Mouse (Mus musculus) c-Kit-negative CD71-positive TER-119-positive erythroid progenitor cells, embryonic 14.5 days (primary cell): ENCODE data around the gene Cd164l2.

Experiments
- DNase-seq: peaks from one replicate; pipeline ENCODE4 v3.0.0-alpha.2; 2013; ENCODE audit warnings: low read depth, low spot score

Gene Cd164l2

GRCm38 (mm10) chr4:133255392-133255791, 43.5 kb downstream of the Cd164l2 start:
- no peak for DNase-seq

DNA sequence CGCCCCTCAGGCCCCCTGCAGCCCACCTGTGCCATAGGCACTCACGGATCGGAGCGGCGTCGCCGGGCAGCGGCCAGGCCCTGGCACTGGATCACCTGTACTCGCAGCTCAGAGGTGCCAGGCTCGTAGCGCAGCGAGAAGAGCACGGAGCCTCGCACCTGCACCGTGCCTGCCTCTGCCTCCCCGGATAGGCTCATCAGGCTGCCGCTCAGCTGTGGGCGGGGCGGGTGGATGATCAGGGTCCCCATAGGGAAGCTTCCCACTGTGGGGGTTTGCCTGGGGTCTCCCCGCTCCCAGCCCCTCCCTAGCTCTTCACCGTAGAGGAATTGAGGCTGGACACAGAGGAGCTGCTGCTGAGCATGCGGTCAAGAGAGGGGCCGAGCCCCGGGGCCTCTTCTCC, 44.9 kb downstream of the Cd164l2 start:
- DNase-seq, result no peak

DNA sequence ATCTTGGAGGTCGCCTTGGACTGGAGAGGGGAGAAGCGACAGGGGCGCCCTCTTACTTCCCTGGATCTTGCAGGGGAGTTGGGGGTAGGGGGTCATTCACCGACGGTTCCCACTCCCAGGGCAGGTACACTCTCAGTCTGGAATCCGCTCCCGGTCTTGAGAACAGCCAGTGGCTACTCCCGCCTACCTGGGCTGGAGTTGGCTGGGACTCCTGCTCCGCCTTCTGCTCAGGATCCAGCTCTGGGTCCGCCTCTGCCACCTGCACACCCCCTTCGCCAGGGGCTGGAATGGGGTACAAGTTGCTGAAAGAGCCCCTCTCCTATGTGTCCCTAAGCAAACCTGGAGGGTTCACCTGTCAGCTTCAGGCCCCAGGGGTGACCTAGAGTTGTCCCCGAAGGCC, 45.3 kb downstream of the Cd164l2 start:
- DNase-seq, result no peak

- no peak for DNase-seq
Measured at GRCm38 (mm10) chr4:133257798-133258408, 46.0 kb downstream of the Cd164l2 start.

GRCm38 (mm10) chr4:133261641-133262374, 49.9 kb downstream of the Cd164l2 start:
- no peak for DNase-seq

GRCm38 (mm10) chr4:133262375-133262765, 50.4 kb downstream of the Cd164l2 start:
- DNase-seq, result no peak

GRCm38 (mm10) chr4:133262882-133263281, 51.0 kb downstream of the Cd164l2 start, which contains the start of gene Sytl1:
TSS of gene Sytl1 (minus strand) at chr4:133263113.
- DNase-seq, result no peak

DNA sequence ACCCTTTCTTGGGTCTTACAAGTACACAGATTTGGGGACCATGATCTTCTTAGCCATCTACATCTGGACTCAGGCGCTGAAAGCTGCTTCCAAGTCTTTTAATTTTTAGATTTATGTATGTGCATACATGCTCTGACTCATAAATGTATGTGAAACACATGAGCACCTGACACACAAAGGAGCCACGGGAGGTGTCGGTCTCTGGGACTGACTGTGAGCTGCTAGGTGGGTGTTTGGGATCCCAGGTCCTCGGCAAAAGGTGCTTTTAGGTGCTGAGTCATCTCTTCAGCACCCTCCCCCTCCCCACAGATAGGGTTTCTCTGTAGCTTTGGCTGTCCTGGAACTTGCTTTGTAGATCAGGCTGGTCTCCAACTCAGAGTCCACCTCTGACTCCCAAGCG, 51.8 kb downstream of the Cd164l2 start:
- no peak for DNase-seq

GRCm38 (mm10) chr4:133264559-133264958, 52.6 kb downstream of the Cd164l2 start:
- DNase-seq, result no peak

GRCm38 (mm10) chr4:133265297-133265696, 53.4 kb downstream of the Cd164l2 start:
- no peak for DNase-seq

DNA sequence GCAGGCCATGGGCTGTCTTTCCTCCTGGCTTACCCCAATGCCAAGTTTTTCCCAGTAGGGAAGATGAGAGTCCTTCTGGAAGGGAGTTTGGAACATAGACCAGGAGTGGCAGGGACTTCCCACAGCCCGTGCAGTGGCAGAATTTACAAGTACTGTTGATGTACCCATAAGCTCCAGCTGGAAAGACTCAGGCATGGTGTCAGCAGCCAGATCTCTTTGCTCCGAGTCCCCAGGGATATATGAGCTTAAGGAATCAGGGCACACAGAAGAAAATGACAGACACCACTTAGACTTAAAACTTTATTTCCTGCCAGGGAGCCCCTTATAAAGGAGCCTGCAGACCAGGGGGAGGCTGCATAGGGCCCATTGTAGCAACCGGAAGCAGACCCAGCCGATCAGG, 53.8 kb downstream of the Cd164l2 start:
- no peak for DNase-seq

GRCm38 (mm10) chr4:133266248-133266880, 54.4 kb downstream of the Cd164l2 start:
- DNase-seq, result no peak

GRCm38 (mm10) chr4:133268931-133269330, 57.0 kb downstream of the Cd164l2 start:
- DNase-seq, result no peak

GRCm38 (mm10) chr4:133269596-133269995, 57.7 kb downstream of the Cd164l2 start:
- DNase-seq, result no peak

GRCm38 (mm10) chr4:133270929-133271328, 59.0 kb downstream of the Cd164l2 start:
- no peak for DNase-seq
